Comparison of ENCODE assay signal across 9 mouse cellular contexts in the genomic region with DNA sequence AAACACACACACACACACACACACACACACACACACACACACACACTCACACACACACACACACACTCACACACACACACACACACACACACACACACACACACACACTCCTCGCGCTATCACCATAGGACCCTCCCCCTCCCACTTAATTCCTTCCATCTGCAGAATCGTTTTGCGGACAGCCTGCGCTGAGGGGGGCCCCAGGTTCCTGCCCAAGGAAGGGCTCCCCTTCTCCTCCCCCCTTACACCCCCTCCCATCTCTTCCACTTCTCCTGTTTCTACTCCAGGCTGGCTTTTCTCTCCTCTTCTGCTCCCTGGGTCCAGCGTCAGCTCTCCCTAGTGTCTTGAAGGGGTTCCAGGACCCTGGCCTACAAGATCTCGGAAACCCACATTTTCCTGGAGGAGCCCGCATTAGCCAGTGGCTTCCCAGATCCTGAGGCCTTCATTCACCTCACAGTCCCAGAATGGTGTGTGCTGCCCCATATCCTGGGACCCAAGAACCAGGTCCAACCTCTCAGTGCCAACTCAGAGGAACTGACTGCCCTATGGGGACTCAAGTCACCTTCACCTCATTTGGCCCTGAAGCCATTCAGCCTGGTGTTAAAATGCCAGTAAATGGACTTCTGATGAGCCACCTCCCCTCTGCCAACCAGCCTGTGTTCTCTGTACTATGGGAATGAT. TPM values are rescaled to one million over a fixed set of nuclear protein-coding genes. Genes with fewer than 3 reads are reported as not detected.
DNase-seq lines count a peak whose midpoint lies in the region; ATAC-seq lines count a peak whose summit lies in the region.
"Had no signal": no experiment of that assay in that cellular context is flagged by ENCODE, and none has a peak within 500 bp of the region (broad histone marks: within the 10 kb centered on the region; RNA-seq: fewer than 3 reads in every experiment).

No protein-coding gene starts in this region.

- DNase-seq in kidney, postnatal 36 days = no peak
- peak; percentile 81 for DNase-seq in embryonic facial prominence, embryonic 10.5 days (ENCODE audit: low spot score)
- peak; percentile 60 for DNase-seq in neural tube, embryonic 11.5 days (ENCODE audit: low spot score)
- no peak for DNase-seq in right cerebral cortex, postnatal 14 days
- DNase-seq in urinary bladder, postnatal 25 days (ENCODE audit: low spot score) = no peak

- no peaks in the 10 kb centered on the region for H3K36me3 ChIP-seq in kidney, embryonic 14.5 days (ENCODE audit: control insufficient read depth, insufficient read depth, low read length)
- no peaks in the 10 kb centered on the region for H3K36me3 ChIP-seq in embryonic facial prominence, embryonic 10.5 days (replicated peaks)
- H3K36me3 ChIP-seq in hindbrain, embryonic 15.5 days = no peaks in the 10 kb centered on the region
- no peaks in the 10 kb centered on the region for H3K36me3 ChIP-seq in neural tube, embryonic 11.5 days (ENCODE audit: control insufficient read depth, insufficient read depth, low read length)

- no peak for ATAC-seq in kidney, embryonic 14.5 days (ENCODE audit: low FRiP score, low TSS enrichment)
- ATAC-seq in hindbrain, embryonic 15.5 days (ENCODE audit: low FRiP score, low read depth) = no peak
- no peak for ATAC-seq in neural tube, embryonic 11.5 days (ENCODE audit: insufficient read depth, low FRiP score, low TSS enrichment)
- ATAC-seq in erythroid progenitor cell, adult 5-6 weeks (replicated peaks; ENCODE audit: low FRiP score, poor library complexity, severe bottlenecking) = no peak

- H3K4me2 ChIP-seq in kidney, embryonic 14.5 days (replicated peaks; ENCODE audit: low read depth, low read length) = peak overlapping the region; percentile 73
- H3K4me2 ChIP-seq in hindbrain, embryonic 15.5 days = peak overlapping the region; percentile 98
- H3K4me2 ChIP-seq in neural tube, embryonic 11.5 days (ENCODE audit: low read depth) = no peak overlapping the region

- peak overlapping the region; percentile 88; the same call in 1 of the 2 replicates for H3K27ac ChIP-seq in kidney, embryonic 14.5 days (ENCODE audit: low read depth, low read length)
- peak overlapping the region; percentile 89 for H3K27ac ChIP-seq in embryonic facial prominence, embryonic 10.5 days (replicated peaks)
- no peak overlapping the region for H3K27ac ChIP-seq in hindbrain, embryonic 15.5 days (replicated peaks)
- H3K27ac ChIP-seq in neural tube, embryonic 11.5 days (ENCODE audit: low read depth, low read length) = 0 out of 2 replicates have a peak overlapping the region, but pooled peaks have one; percentile 65
- H3K27ac ChIP-seq: liver, embryonic 14.5 days had no signal

- no peak overlapping the region for H3K4me3 ChIP-seq in kidney, embryonic 14.5 days (ENCODE audit: low read length)
- H3K4me3 ChIP-seq in embryonic facial prominence, embryonic 10.5 days = peak overlapping the region; percentile 79
- no peak overlapping the region for H3K4me3 ChIP-seq in hindbrain, embryonic 15.5 days
- no peak overlapping the region for H3K4me3 ChIP-seq in neural tube, embryonic 11.5 days (ENCODE audit: low read depth, low read length)

- no peak overlapping the region for H3K9ac ChIP-seq in kidney, embryonic 14.5 days (ENCODE audit: low read depth, low read length)
- no peak overlapping the region for H3K9ac ChIP-seq in hindbrain, embryonic 15.5 days
- H3K9ac ChIP-seq in neural tube, embryonic 11.5 days (ENCODE audit: low read length) = no peak overlapping the region
- H3K9ac ChIP-seq: liver, embryonic 14.5 days had no signal

- WGBS in kidney, embryonic 14.5 days = 20% methylated on average over 8 of the region's 8 CpGs
- 7% methylated on average over 8 of the region's 8 CpGs for WGBS in embryonic facial prominence, embryonic 10.5 days
- WGBS in hindbrain, embryonic 15.5 days = 18% methylated on average over 8 of the region's 8 CpGs
- WGBS in neural tube, embryonic 11.5 days = 14% methylated on average over 7 of the region's 8 CpGs

- peaks cover 36% of the 10 kb centered on the region for H3K4me1 ChIP-seq in kidney, embryonic 14.5 days (ENCODE audit: control insufficient read depth, insufficient read depth, low read length)
- H3K4me1 ChIP-seq in embryonic facial prominence, embryonic 10.5 days = peaks cover 87% of the 10 kb centered on the region
- H3K4me1 ChIP-seq in hindbrain, embryonic 15.5 days (replicated peaks) = peaks cover 38% of the 10 kb centered on the region
- H3K4me1 ChIP-seq in neural tube, embryonic 11.5 days (ENCODE audit: control insufficient read depth, insufficient read depth, low read length) = peaks cover 28% of the 10 kb centered on the region

- no peaks in the 10 kb centered on the region for H3K9me3 ChIP-seq in kidney, embryonic 14.5 days (ENCODE audit: control insufficient read depth, low read length)
- H3K9me3 ChIP-seq in embryonic facial prominence, embryonic 10.5 days = no peaks in the 10 kb centered on the region
- no peaks in the 10 kb centered on the region for H3K9me3 ChIP-seq in hindbrain, embryonic 15.5 days
- no peaks in the 10 kb centered on the region for H3K9me3 ChIP-seq in neural tube, embryonic 11.5 days (ENCODE audit: control insufficient read depth, low read length)

- no peaks in the 10 kb centered on the region for H3K27me3 ChIP-seq in kidney, embryonic 14.5 days (ENCODE audit: control insufficient read depth, insufficient read depth, low read length)
- peaks cover 32% of the 10 kb centered on the region for H3K27me3 ChIP-seq in embryonic facial prominence, embryonic 10.5 days (replicated peaks; ENCODE audit: low read depth, poor library complexity, severe bottlenecking)
- H3K27me3 ChIP-seq in hindbrain, embryonic 15.5 days = no peaks in the 10 kb centered on the region; the same call in 1 of the 2 replicates
- no peaks in the 10 kb centered on the region for H3K27me3 ChIP-seq in neural tube, embryonic 11.5 days (ENCODE audit: control insufficient read depth, insufficient read depth, low read length)

RNA-seq across cellular contexts. Expression of a gene that starts 0.9 kb away (rescaled TPM):
- polyA plus RNA-seq in kidney, embryonic 14.5 days (2014; fragmentation: Nextera tagmentation; extraction: Ambion mirVana) = 17.0 and 24.0 TPM in 2 replicates
- polyA plus RNA-seq in embryonic facial prominence, embryonic 10.5 days (2016; fragmentation: Nextera tagmentation; extraction: Ambion mirVana) = 12.9 and 15.2 TPM in 2 replicates
- polyA plus RNA-seq in hindbrain, embryonic 15.5 days (2015; fragmentation: Nextera tagmentation; extraction: Ambion mirVana) = 15.7 and 16.1 TPM in 2 replicates
- 22.3 and 22.6 TPM in 2 replicates for polyA plus RNA-seq in neural tube, embryonic 11.5 days (2014; fragmentation: Nextera tagmentation; extraction: Ambion mirVana)
- total RNA-seq in erythroid progenitor cell, adult 5-6 weeks (2015; ENCODE audit: low replicate concordance) = 2.5 and 2.9 TPM in 2 replicates
- total RNA-seq in erythroid progenitor cell, adult 5-6 weeks (2017; ENCODE audit: low replicate concordance) = 0.61 and 1.3 TPM in 2 replicates

Comparison
In these comparisons a context has a peak if more than half of its experiments do, and no peak if none do; other contexts are left out.
1. DNase-seq: peak in embryonic facial prominence, embryonic 10.5 days (single experiment) and neural tube, embryonic 11.5 days (single experiment); none in kidney, postnatal 36 days (0 of 2), right cerebral cortex, postnatal 14 days (single experiment) and urinary bladder, postnatal 25 days (single experiment).